Mouse (Mus musculus) midbrain, embryonic 10.5 days (tissue): ENCODE data around the gene Gtpbp8. TPM values are rescaled to one million over a fixed set of nuclear protein-coding genes. Genes with fewer than 3 reads are reported as not detected.

Experiments used
- DNase-seq: peaks from one replicate; pipeline ENCODE4 v3.0.0-alpha.2; 2017; ENCODE audit warnings: low spot score
- H3K27ac ChIP-seq: fragments of 300-500 bp; sonication (generic); replicated peaks from 2 replicates; pipeline ENCODE4 v1.5.1; 2016; ENCODE audit warnings: mild to moderate bottlenecking
- H3K27me3 ChIP-seq: fragments of 300-500 bp; sonication (generic); 2 replicates; pipeline ENCODE4 v1.6.1; 2016; ENCODE audit warnings: low read depth, mild to moderate bottlenecking; ENCODE audit not compliant: poor library complexity, severe bottlenecking
- H3K36me3 ChIP-seq: fragments of 300-500 bp; sonication (generic); 2 replicates; pipeline ENCODE4 v1.6.1; 2016; ENCODE audit warnings: mild to moderate bottlenecking, moderate library complexity
- H3K4me1 ChIP-seq: fragments of 300-500 bp; sonication (generic); 2 replicates; pipeline ENCODE4 v1.6.1; 2016
- H3K4me3 ChIP-seq: fragments of 300-500 bp; sonication (generic); 2 replicates; pipeline ENCODE4 v1.5.1; 2016; ENCODE audit warnings: mild to moderate bottlenecking, moderate library complexity
- H3K9me3 ChIP-seq: fragments of 300-500 bp; sonication (generic); replicated peaks from 2 replicates; pipeline ENCODE4 v1.6.1; 2016; ENCODE audit warnings: mild to moderate bottlenecking
- WGBS: fragments of 180-500 bp; shearing (Covaris S2); methylation state at CpG from one replicate; pipeline ENCODE4 v1.1.7; 2016; 5-methylcytosine and 5-hydroxymethylcytosine counted together
- polyA plus RNA-seq: library from polyadenylated mRNA; unstranded; fragments of >200 nt; fragmentation: Nextera tagmentation; extraction: Ambion mirVana; gene quantifications from 2 replicates; pipeline ENCODE4 v1.2.1, GENCODE M21; 2016

Gene Gtpbp8
- polyA plus RNA-seq, 1 experiment from 2014 or later: 29.8 TPM

DNA sequence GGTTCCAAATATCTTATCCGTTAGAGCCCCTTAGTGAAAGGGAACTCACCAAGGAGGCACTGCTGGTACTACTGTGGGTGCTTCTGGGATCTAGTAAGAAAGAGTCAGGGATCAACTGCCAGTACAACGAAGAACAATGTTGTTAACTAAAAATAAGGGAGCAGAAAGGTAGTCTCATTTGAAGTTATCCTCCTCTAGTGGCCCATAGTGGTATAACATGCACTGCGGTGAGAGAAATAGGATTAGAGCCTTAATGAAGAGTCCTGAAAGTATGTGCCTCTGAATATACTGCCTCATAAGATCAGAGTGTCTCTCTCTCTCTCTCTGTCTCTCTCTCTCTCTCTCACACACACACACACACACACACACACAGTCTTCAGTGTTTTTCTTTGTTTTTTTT, 25.6 kb downstream of the Gtpbp8 start:
- no peaks in the 10 kb centered on the region for H3K27me3 ChIP-seq
- H3K4me1 ChIP-seq: peaks cover 31% of the 10 kb centered on the region
- H3K9me3 ChIP-seq: no peaks in the 10 kb centered on the region
- no peak overlapping the region for H3K27ac ChIP-seq
- H3K4me3 ChIP-seq: no peak overlapping the region
- peaks cover 16% of the 10 kb centered on the region for H3K36me3 ChIP-seq
- 80% methylated on average over 3 of the region's 3 CpGs for WGBS
- DNase-seq: no peak

GRCm38 (mm10) chr16:44719349-44719748, 26.8 kb downstream of the Gtpbp8 start:
- peaks cover 16% of the 10 kb centered on the region for H3K36me3 ChIP-seq
- H3K4me1 ChIP-seq: peaks cover 23% of the 10 kb centered on the region
- no peak for DNase-seq
- WGBS: 83% methylated on average over 7 of the region's 7 CpGs
- no peaks in the 10 kb centered on the region for H3K9me3 ChIP-seq
- no peak overlapping the region for H3K4me3 ChIP-seq
- no peak overlapping the region for H3K27ac ChIP-seq
- no peaks in the 10 kb centered on the region for H3K27me3 ChIP-seq

GRCm38 (mm10) chr16:44717838-44718237, 28.3 kb downstream of the Gtpbp8 start:
- H3K4me3 ChIP-seq: no peak overlapping the region
- DNase-seq: no peak
- no peaks in the 10 kb centered on the region for H3K27me3 ChIP-seq
- H3K27ac ChIP-seq: no peak overlapping the region
- 88% methylated on average over 2 of the region's 2 CpGs for WGBS
- peaks cover 16% of the 10 kb centered on the region for H3K36me3 ChIP-seq
- no peaks in the 10 kb centered on the region for H3K9me3 ChIP-seq
- peaks cover 16% of the 10 kb centered on the region for H3K4me1 ChIP-seq

DNA sequence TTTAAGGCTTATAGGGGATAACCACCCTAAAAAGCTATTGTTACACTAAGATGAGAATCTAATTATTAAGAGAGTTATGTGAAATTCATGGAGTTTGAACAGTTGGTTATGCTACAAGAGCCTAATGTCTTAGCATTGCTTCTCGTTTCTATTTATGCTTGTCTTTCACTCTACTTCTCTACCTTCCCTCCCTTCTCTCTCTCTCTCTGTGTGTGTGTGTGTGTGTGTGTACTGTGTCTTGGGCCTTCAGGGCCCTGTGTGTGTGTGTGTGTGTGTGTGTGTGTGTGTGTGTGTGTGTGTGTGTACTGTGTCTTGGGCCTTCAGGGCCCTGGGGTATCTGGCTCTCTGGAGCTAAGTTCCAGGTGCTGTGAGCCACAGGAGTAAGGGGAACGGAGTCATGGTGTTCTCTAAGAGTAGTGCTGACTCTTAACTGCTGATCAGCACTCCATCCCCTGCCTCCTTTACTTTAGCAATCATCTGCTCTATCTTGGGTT, 29.0 kb downstream of the Gtpbp8 start:
- no peaks in the 10 kb centered on the region for H3K27me3 ChIP-seq
- H3K36me3 ChIP-seq: peaks cover 16% of the 10 kb centered on the region
- no peaks in the 10 kb centered on the region for H3K9me3 ChIP-seq
- no peak overlapping the region for H3K4me3 ChIP-seq
- no peak for DNase-seq
- no peak overlapping the region; the same call in 1 of the 2 replicates for H3K27ac ChIP-seq
- peaks cover 13% of the 10 kb centered on the region for H3K4me1 ChIP-seq
- WGBS: 72% methylated on average over 2 of the region's 2 CpGs

DNA sequence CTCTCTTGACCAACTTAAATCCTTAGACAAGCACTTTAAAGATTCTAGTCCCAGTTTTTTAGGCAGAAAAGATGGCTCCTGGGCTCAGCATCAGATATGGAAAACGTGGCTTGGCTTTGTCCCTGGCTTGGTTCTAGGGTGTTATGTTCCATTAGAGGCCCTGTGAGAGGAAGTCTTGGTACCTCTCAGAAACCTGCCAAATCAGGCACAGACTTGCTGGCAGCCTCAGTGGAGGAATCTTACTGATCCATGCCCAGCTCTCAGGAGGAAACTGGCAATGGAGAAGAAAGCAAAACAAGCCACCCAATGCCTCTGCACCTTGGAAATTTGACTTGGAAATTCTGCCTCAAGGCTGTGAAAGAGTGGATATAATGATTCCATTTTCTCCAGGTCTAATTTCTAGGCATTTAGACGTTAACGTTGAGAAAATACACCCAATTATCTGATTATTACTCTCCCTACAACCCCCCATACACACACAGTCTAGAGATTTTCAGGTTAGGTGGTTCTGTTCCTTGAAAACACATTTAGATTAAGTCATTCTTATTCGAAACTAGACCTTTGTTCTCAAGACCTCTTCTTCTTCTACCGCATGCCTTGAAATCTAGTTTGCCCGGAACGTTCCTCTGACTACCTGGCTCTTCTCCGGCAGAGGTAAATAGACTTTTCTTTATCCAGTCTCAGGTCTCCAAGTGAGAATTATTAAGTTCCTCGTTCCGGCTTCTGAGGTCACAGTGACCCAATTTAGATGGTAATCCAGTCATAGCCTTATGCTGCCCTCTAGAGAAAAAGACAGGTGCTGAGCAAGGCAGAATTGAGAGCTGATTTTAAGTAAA, 29.6 kb downstream of the Gtpbp8 start:
- H3K9me3 ChIP-seq: no peaks in the 10 kb centered on the region
- no peaks in the 10 kb centered on the region for H3K27me3 ChIP-seq
- peaks cover 16% of the 10 kb centered on the region for H3K36me3 ChIP-seq
- DNase-seq: no peak
- 50% methylated on average over 10 of the region's 10 CpGs for WGBS
- peaks cover 13% of the 10 kb centered on the region for H3K4me1 ChIP-seq
- H3K4me3 ChIP-seq: no peak overlapping the region
- H3K27ac ChIP-seq: peak overlapping the region; percentile 70

DNA sequence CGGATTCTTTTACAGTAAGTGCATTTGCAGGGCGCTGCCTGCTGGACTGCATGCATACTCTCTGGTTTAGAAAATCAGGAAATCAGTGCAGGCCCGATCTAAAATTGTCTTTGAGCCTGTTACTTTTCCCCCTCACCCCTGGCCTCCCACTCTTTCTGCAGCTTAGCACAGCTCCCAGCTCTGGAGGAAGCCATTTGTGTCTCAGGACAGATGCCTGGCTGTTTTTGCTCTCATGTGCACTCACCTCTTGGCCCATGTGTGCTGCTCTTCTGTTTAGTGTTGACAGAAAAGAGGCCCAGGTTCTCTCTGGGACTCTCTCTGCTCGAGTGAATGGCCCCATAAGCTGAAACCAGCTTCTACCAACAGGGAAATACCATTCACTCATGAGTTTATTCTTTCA, 42.7 kb downstream of the Gtpbp8 start:
- no peak overlapping the region for H3K4me3 ChIP-seq
- no peak for DNase-seq
- no peaks in the 10 kb centered on the region for H3K27me3 ChIP-seq
- no peaks in the 10 kb centered on the region for H3K9me3 ChIP-seq
- H3K36me3 ChIP-seq: no peaks in the 10 kb centered on the region
- peak overlapping the region; percentile 46; the same call in 1 of the 2 replicates for H3K27ac ChIP-seq
- 76% methylated on average over 4 of the region's 4 CpGs for WGBS
- H3K4me1 ChIP-seq: peaks cover 10% of the 10 kb centered on the region; the same call in 1 of the 2 replicates

DNA sequence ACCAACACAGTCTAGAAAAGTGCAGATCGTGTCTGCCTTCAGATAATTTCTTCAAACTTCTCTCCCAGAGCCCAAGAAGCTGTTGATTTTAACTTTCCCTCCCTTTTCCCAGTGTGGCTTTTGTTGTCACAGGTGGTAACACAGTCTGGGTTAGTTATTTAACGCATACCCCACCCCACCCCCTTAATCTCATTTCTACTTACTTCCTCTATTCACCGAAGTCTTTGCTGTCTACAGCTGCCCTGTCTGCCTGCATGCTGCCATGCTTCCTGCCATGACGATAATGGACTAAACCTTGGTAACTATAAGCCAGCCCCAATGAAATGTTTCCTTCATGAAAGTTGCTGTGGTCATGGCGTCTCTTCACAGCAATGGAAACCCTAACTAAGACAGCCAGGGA, 43.9 kb downstream of the Gtpbp8 start:
- Histone ChIP-seq H3K4me1 (peaks cover 10% of the 10 kb centered on the region; the same call in 1 of the 2 replicates), H3K36me3 (no peaks in the 10 kb centered on the region), H3K9me3 (no peaks in the 10 kb centered on the region), H3K4me3 (no peak overlapping the region), H3K27me3 (no peaks in the 10 kb centered on the region), H3K27ac (no peak overlapping the region)
- DNase-seq: no peak
- 71% methylated on average over 5 of the region's 5 CpGs for WGBS

GRCm38 (mm10) chr16:44701155-44701554, 45.0 kb downstream of the Gtpbp8 start:
- Histone ChIP-seq H3K4me1 (peaks cover 12% of the 10 kb centered on the region), H3K27me3 (no peaks in the 10 kb centered on the region), H3K9me3 (no peaks in the 10 kb centered on the region), H3K36me3 (no peaks in the 10 kb centered on the region), H3K4me3 (no peak overlapping the region), H3K27ac (no peak overlapping the region)
- no peak for DNase-seq
- 88% methylated on average over 3 of the region's 3 CpGs for WGBS

GRCm38 (mm10) chr16:44697473-44698205, 48.5 kb downstream of the Gtpbp8 start:
- 94% methylated on average over 5 of the region's 5 CpGs for WGBS
- no peaks in the 10 kb centered on the region for H3K36me3 ChIP-seq
- H3K4me1 ChIP-seq: peaks cover 9% of the 10 kb centered on the region
- no peaks in the 10 kb centered on the region for H3K27me3 ChIP-seq
- H3K27ac ChIP-seq: no peak overlapping the region
- no peak overlapping the region for H3K4me3 ChIP-seq
- H3K9me3 ChIP-seq: no peaks in the 10 kb centered on the region
- no peak for DNase-seq

DNA sequence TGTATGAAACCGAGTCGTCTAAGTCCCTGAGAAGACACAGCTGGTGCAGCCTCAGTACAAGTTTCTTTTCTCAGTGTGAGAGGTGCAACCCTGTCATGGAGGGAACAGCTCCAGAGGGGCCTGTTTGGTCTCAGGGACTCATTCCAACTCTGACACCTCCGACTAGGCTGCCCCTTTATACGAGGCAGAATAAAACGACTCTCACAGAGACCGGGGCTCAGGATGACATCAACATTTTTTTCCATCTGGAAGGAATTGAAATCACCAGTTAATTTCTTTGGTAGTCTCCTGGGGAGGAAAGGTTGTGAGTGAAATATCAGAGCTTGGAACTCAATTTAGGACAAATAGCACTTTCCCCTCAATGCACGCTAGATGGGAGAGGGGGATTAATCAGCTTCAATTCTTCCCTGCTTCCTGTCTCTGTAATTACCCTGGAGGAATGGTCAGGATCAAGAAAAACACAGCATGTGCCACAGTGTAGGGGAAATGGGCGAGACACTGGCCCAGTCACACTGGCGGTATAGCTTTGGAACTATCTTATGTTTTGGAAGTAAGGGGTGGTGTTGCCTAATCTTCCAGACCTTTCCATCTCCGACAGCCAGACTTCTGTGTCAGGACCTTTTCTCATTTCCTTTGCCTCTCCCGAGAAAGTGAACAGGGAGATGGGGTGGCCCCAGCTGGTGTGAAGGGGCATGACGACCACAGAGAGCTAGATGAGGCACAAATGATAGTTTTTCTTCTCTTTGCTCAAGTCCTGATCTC, 50.1 kb downstream of the Gtpbp8 start:
- Histone ChIP-seq H3K36me3 (no peaks in the 10 kb centered on the region), H3K4me1 (peaks cover 12% of the 10 kb centered on the region; the same call in 1 of the 2 replicates), H3K27me3 (no peaks in the 10 kb centered on the region), H3K4me3 (no peak overlapping the region), H3K9me3 (no peaks in the 10 kb centered on the region), H3K27ac (peak overlapping the region; percentile 38)
- WGBS: 62% methylated on average over 12 of the region's 12 CpGs
- no peak for DNase-seq

GRCm38 (mm10) chr16:44695214-44695858, 50.8 kb downstream of the Gtpbp8 start:
- peak overlapping the region; percentile 1 for H3K27ac ChIP-seq
- no peak for DNase-seq
- 89% methylated on average over 8 of the region's 8 CpGs for WGBS
- H3K27me3 ChIP-seq: no peaks in the 10 kb centered on the region
- no peak overlapping the region for H3K4me3 ChIP-seq
- no peaks in the 10 kb centered on the region for H3K9me3 ChIP-seq
- H3K36me3 ChIP-seq: no peaks in the 10 kb centered on the region
- peaks cover 15% of the 10 kb centered on the region; the same call in 1 of the 2 replicates for H3K4me1 ChIP-seq

GRCm38 (mm10) chr16:44693695-44694094, 52.5 kb downstream of the Gtpbp8 start:
- H3K4me1 ChIP-seq: peaks cover 32% of the 10 kb centered on the region
- no peak for DNase-seq
- WGBS: 68% methylated on average over 6 of the region's 6 CpGs
- no peak overlapping the region for H3K4me3 ChIP-seq
- no peaks in the 10 kb centered on the region; the same call in 1 of the 2 replicates for H3K27me3 ChIP-seq
- no peak overlapping the region for H3K27ac ChIP-seq
- no peaks in the 10 kb centered on the region for H3K36me3 ChIP-seq
- no peaks in the 10 kb centered on the region for H3K9me3 ChIP-seq
